Mouse (Mus musculus) small intestine, adult 2 months (tissue): ENCODE data around the gene Mrpl18.

ENCODE experiments used
- CTCF ChIP-seq: fragments of 200-500 bp; IDR thresholded peaks from 2 replicates; pipeline ENCODE4 v1.5.1; 2012; ENCODE audit warnings: low read depth, mild to moderate bottlenecking, control low read depth, inconsistent platforms, low read length, moderate library complexity, mixed read lengths; ENCODE audit not compliant: insufficient replicate concordance, insufficient read length; ENCODE audit errors: extremely low read depth
- POLR2A ChIP-seq: fragments of 200-500 bp; IDR thresholded peaks from 2 replicates; pipeline ENCODE4 v1.6.1; 2012; ENCODE audit warnings: low read depth, mild to moderate bottlenecking, control low read depth, inconsistent platforms, low read length, moderate library complexity

DNA sequence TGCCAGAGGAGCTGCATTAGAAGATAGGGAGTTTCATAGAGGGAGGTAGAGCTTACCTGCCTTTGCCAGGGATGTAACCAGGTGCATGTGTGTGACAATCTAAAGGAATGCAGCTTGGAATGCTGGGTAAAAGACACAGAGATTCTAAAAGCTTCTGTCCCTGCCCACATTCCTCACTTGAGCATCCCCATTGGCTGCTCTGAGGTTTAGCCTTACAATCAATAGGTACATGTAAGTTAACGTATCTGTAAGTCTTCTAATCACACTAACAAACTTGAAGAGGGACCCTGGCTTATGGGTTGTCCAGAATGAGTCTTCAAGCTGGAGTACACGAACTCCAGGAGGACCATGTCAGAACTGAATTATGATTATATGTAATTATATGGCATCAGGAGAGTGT, 48.1 kb downstream of the Mrpl18 start, which contains the start of gene Mas1:
- TF ChIP-seq CTCF (no peak), POLR2A (no peak)
